Mouse (Mus musculus) erythroblast, embryonic 14.5 days (primary cell): Measurements from ENCODE around the gene Ubxn6. TPM values are rescaled to one million over a fixed set of nuclear protein-coding genes. Genes with fewer than 3 reads are reported as not detected.
"Not testable (repeated sequence)": the region's sequence is repeated elsewhere in the genome, so short reads cannot be mapped to it uniquely, and the experiment has no call there.

Experiments
- H3K27me3 ChIP-seq: 2 replicates; pipeline ENCODE4 v1.6.1; 2012; ENCODE audit warnings: inconsistent platforms; ENCODE audit not compliant: control insufficient read depth
- H3K36me3 ChIP-seq: 2 replicates; pipeline ENCODE4 v1.6.1; 2012; ENCODE audit warnings: mild to moderate bottlenecking, inconsistent platforms; ENCODE audit not compliant: control insufficient read depth
- H3K4me1 ChIP-seq: 2 replicates; pipeline ENCODE4 v1.6.1; 2012; ENCODE audit warnings: inconsistent platforms; ENCODE audit not compliant: control insufficient read depth
- H3K4me3 ChIP-seq: replicated peaks from 2 replicates; pipeline ENCODE3; 2012; ENCODE audit warnings: moderate library complexity, mild to moderate bottlenecking, inconsistent platforms
- H3K9me3 ChIP-seq: 2 replicates; pipeline ENCODE4 v1.6.1; 2012; ENCODE audit warnings: low read length, inconsistent platforms, mixed read lengths; ENCODE audit not compliant: control insufficient read depth
- GATA1 ChIP-seq: IDR thresholded peaks from 2 replicates; pipeline ENCODE4 v1.6.1; 2012; ENCODE audit warnings: low read length, inconsistent platforms, mixed read lengths
- TAL1 ChIP-seq: IDR thresholded peaks from 3 replicates; pipeline ENCODE4 v1.6.1; 2012; ENCODE audit warnings: low read length, inconsistent platforms, mixed read lengths
- polyA plus RNA-seq: library from polyadenylated mRNA; stranded (reverse); fragments of >175 nt; gene quantifications from 2 replicates; pipeline ENCODE4 v1.2.3, GENCODE M21; 2012

Gene Ubxn6
- polyA plus RNA-seq, 1 experiment: 3.4 TPM

GRCm38 (mm10) chr17:56080781-56081585 lies 6.2 kb upstream of the Ubxn6 start:
- Histone ChIP-seq H3K36me3 (peaks cover 40% of the 10 kb centered on the region), H3K4me1 (peaks cover 42% of the 10 kb centered on the region), H3K9me3 (no peaks in the 10 kb centered on the region), H3K4me3 (peak overlapping the region; percentile 77), H3K27me3 (no peaks in the 10 kb centered on the region)
- TF ChIP-seq GATA1 (no peak), TAL1 (no peak)

GRCm38 (mm10) chr17:56079921-56080320 lies 5.1 kb upstream of the Ubxn6 start:
- H3K36me3 ChIP-seq: peaks cover 30% of the 10 kb centered on the region
- H3K9me3 ChIP-seq: no peaks in the 10 kb centered on the region
- H3K4me3 ChIP-seq: peak overlapping the region; percentile 77
- TF ChIP-seq TAL1 (no peak), GATA1 (no peak)
- peaks cover 52% of the 10 kb centered on the region for H3K4me1 ChIP-seq
- no peaks in the 10 kb centered on the region for H3K27me3 ChIP-seq

- peak within 1 kb of the TSS; percentile 77 for H3K4me3 ChIP-seq
- peaks cover 60% of the 10 kb centered on the region for H3K4me1 ChIP-seq
- H3K9me3 ChIP-seq: no peaks in the 10 kb centered on the region
- peaks cover 26% of the 10 kb centered on the region for H3K36me3 ChIP-seq
- H3K27me3 ChIP-seq: no peaks in the 10 kb centered on the region
- TF ChIP-seq GATA1 (no peak), TAL1 (no peak)
Measured at GRCm38 (mm10) chr17:56078880-56079795, 4.3 kb upstream of the Ubxn6 start, which contains the start of gene Hdgfl2. Hdgfl2 (plus strand) TSS chr17:56079634.

- H3K27me3 ChIP-seq, H3K9me3 ChIP-seq: not testable (repeated sequence)
- Histone ChIP-seq H3K4me3 (peak overlapping the region; percentile 77), H3K36me3 (peaks cover 20% of the 10 kb centered on the region), H3K4me1 (peaks cover 66% of the 10 kb centered on the region)
Measured at GRCm38 (mm10) chr17:56078361-56078760, 3.5 kb upstream of the Ubxn6 start.

GRCm38 (mm10) chr17:56077523-56077922 lies 2.7 kb upstream of the Ubxn6 start:
- Histone ChIP-seq H3K4me1 (peaks cover 70% of the 10 kb centered on the region), H3K36me3 (peaks cover 16% of the 10 kb centered on the region), H3K4me3 (no peak overlapping the region), H3K9me3 (no peaks in the 10 kb centered on the region), H3K27me3 (no peaks in the 10 kb centered on the region)
- TF ChIP-seq GATA1: no peak

- H3K4me3 ChIP-seq: peak overlapping the region; percentile 80
- H3K27me3 ChIP-seq: no peaks in the 10 kb centered on the region
- TF ChIP-seq TAL1: no peak
- no peak for TF ChIP-seq GATA1
- peaks cover 36% of the 10 kb centered on the region for H3K36me3 ChIP-seq
- no peaks in the 10 kb centered on the region for H3K9me3 ChIP-seq
- H3K4me1 ChIP-seq: peaks cover 45% of the 10 kb centered on the region
Measured at GRCm38 (mm10) chr17:56074097-56074826, 566 bp downstream of the Ubxn6 start.

- Histone ChIP-seq H3K36me3 (peaks cover 56% of the 10 kb centered on the region), H3K4me1 (peaks cover 34% of the 10 kb centered on the region)
Measured at GRCm38 (mm10) chr17:56072243-56072642, 2.6 kb downstream of the Ubxn6 start.

GRCm38 (mm10) chr17:56071126-56071525 lies 3.7 kb downstream of the Ubxn6 start:
- Histone ChIP-seq H3K9me3 (no peaks in the 10 kb centered on the region; the same call in 1 of the 2 replicates), H3K27me3 (no peaks in the 10 kb centered on the region), H3K4me1 (peaks cover 32% of the 10 kb centered on the region), H3K36me3 (peaks cover 67% of the 10 kb centered on the region), H3K4me3 (no peak overlapping the region)
- TF ChIP-seq TAL1 (no peak), GATA1 (no peak)

More at GRCm38 (mm10) chr17:56072243-56072642, 2.6 kb downstream of the Ubxn6 start:
- Histone ChIP-seq H3K27me3 (no peaks in the 10 kb centered on the region), H3K4me3 (no peak overlapping the region), H3K9me3 (no peaks in the 10 kb centered on the region; the same call in 1 of the 2 replicates)
- TF ChIP-seq GATA1: no peak
- TF ChIP-seq TAL1: no peak
